Comparison of ENCODE assay signal across 8 mouse cellular contexts in genomic region chr15:88651019-88651418, GRCm38 (mm10). TPM values are rescaled to one million over a fixed set of nuclear protein-coding genes. Genes with fewer than 3 reads are reported as not detected.
DNase-seq lines count a peak whose midpoint lies in the region; ATAC-seq and TF ChIP-seq lines count a peak whose summit lies in the region.

No protein-coding gene starts in this region.

- H3K4me3 ChIP-seq in forebrain, postnatal 0 days (ENCODE audit: low read depth, low read length), result no peak overlapping the region
- H3K4me3 ChIP-seq in limb, embryonic 14.5 days (replicated peaks; ENCODE audit: low read length), result no peak overlapping the region
- H3K4me3 ChIP-seq in neural tube, embryonic 13.5 days, result no peak overlapping the region

- no peaks in the 10 kb centered on the region for H3K4me1 ChIP-seq in forebrain, postnatal 0 days (ENCODE audit: insufficient read depth)
- no peaks in the 10 kb centered on the region for H3K4me1 ChIP-seq in limb, embryonic 14.5 days (ENCODE audit: control insufficient read depth, insufficient read depth, low read length)
- peaks cover 4% of the 10 kb centered on the region; the same call in 1 of the 2 replicates for H3K4me1 ChIP-seq in neural tube, embryonic 13.5 days (replicated peaks)

- WGBS in forebrain, postnatal 0 days, result 16% methylated on average over 13 of the region's 13 CpGs
- 15% methylated on average over 13 of the region's 13 CpGs for WGBS in limb, embryonic 14.5 days
- WGBS in neural tube, embryonic 13.5 days, result 17% methylated on average over 13 of the region's 13 CpGs

- no peak for TF ChIP-seq POLR2A in limb, embryonic 14.5 days (IDR thresholded peaks at IDR 0.05; ENCODE audit: borderline replicate concordance, extremely low read depth, insufficient read depth, insufficient read length)

- no peak overlapping the region for H3K9ac ChIP-seq in forebrain, postnatal 0 days
- H3K9ac ChIP-seq in limb, embryonic 14.5 days (ENCODE audit: low read depth, low read length, severe bottlenecking), result no peak overlapping the region
- H3K9ac ChIP-seq in neural tube, embryonic 13.5 days, result no peak overlapping the region

- no peaks in the 10 kb centered on the region for H3K36me3 ChIP-seq in forebrain, postnatal 0 days (ENCODE audit: insufficient read depth)
- no peaks in the 10 kb centered on the region for H3K36me3 ChIP-seq in limb, embryonic 14.5 days (ENCODE audit: control insufficient read depth, insufficient read depth, low read length)
- no peaks in the 10 kb centered on the region for H3K36me3 ChIP-seq in neural tube, embryonic 13.5 days

- peak; percentile 79 for ATAC-seq in forebrain, postnatal 0 days
- no peak for ATAC-seq in limb, embryonic 14.5 days (ENCODE audit: low FRiP score, low read depth)
- ATAC-seq in neural tube, embryonic 13.5 days (ENCODE audit: low read depth), result peak; percentile 77

- TF ChIP-seq CTCF in forebrain, postnatal 0 days (IDR thresholded peaks at IDR 0.05; ENCODE audit: low read depth), result peak; percentile 96

- peak; percentile 9 to 35 for DNase-seq in urinary bladder, adult 18-20 months (ENCODE audit: low spot score in 2 of 2)
- DNase-seq in urinary bladder, postnatal 10 days (ENCODE audit: low spot score), result no peak
- DNase-seq in cerebellum, adult 11-12 months, result peak; percentile 79
- DNase-seq in forebrain, postnatal 0 days, result peak; percentile 91
- peak; percentile 32 to 63 for DNase-seq in kidney, adult 8-10 months
- peak; percentile 13 for DNase-seq in limb, embryonic 14.5 days (ENCODE audit: low spot score)
- DNase-seq in thymus, postnatal 0 days (ENCODE audit: low spot score), result peak; percentile 38

- 0 out of 2 replicates have a peak overlapping the region, but pooled peaks have one; percentile 23 for H3K4me2 ChIP-seq in forebrain, postnatal 0 days (ENCODE audit: low read depth)
- no peak overlapping the region for H3K4me2 ChIP-seq in limb, embryonic 14.5 days (replicated peaks; ENCODE audit: low read depth, low read length, severe bottlenecking)
- peak overlapping the region; percentile 22; the same call in 1 of the 2 replicates for H3K4me2 ChIP-seq in neural tube, embryonic 13.5 days

- H3K9me3 ChIP-seq in forebrain, postnatal 0 days (ENCODE audit: low read length), result no peaks in the 10 kb centered on the region
- no peaks in the 10 kb centered on the region for H3K9me3 ChIP-seq in limb, embryonic 14.5 days (ENCODE audit: control insufficient read depth, low read length)
- H3K9me3 ChIP-seq in neural tube, embryonic 13.5 days, result no peaks in the 10 kb centered on the region

- H3K27me3 ChIP-seq in forebrain, postnatal 0 days (ENCODE audit: insufficient read depth, low read length), result peaks cover 4% of the 10 kb centered on the region; the same call in 1 of the 2 replicates
- H3K27me3 ChIP-seq in limb, embryonic 14.5 days (ENCODE audit: control insufficient read depth, insufficient read depth, low read length), result no peaks in the 10 kb centered on the region
- H3K27me3 ChIP-seq in neural tube, embryonic 13.5 days, result no peaks in the 10 kb centered on the region; the same call in 1 of the 2 replicates

- no peak overlapping the region for H3K27ac ChIP-seq in forebrain, postnatal 0 days (ENCODE audit: low read depth, low read length)
- no peak overlapping the region for H3K27ac ChIP-seq in limb, embryonic 14.5 days (replicated peaks; ENCODE audit: low read depth, low read length)
- no peak overlapping the region for H3K27ac ChIP-seq in neural tube, embryonic 13.5 days (replicated peaks)

RNA-seq across cellular contexts. Expression of gene Zdhhc25, which starts 50.9 kb away (rescaled TPM):
- total RNA-seq in forebrain, postnatal 0 days (2014; rRNA removed), result not detected in 2 replicates
- not detected in 2 replicates for polyA plus RNA-seq in forebrain, postnatal 0 days (2015; fragmentation: Nextera tagmentation; extraction: Ambion mirVana)
- not detected in 2 replicates for polyA plus RNA-seq in limb, embryonic 14.5 days (2012; rRNA removed)
- not detected in 2 replicates for polyA plus RNA-seq in limb, embryonic 14.5 days (2014; fragmentation: Nextera tagmentation; extraction: Ambion mirVana)
- polyA plus RNA-seq in neural tube, embryonic 13.5 days (2015; fragmentation: Nextera tagmentation; extraction: Ambion mirVana), result not detected in 2 replicates
- not detected in 2 replicates for polyA plus RNA-seq in thymus, postnatal 0 days (2015; fragmentation: Nextera tagmentation; extraction: Ambion mirVana)
